Mouse (Mus musculus) Patski (cell line): ENCODE measurements around the gene Hdac4. TPM values are rescaled to one million over a fixed set of nuclear protein-coding genes. Genes with fewer than 3 reads are reported as not detected.

ENCODE experiments used
- ATAC-seq: fragments of 100-300 bp; one replicate; pipeline ENCODE4 v1.8.0; 2021
- CTCF ChIA-PET: fragments of 350-600 bp; sonication (Branson Sonifier 250); formaldehyde crosslinking; loops from one replicate; lab custom pipeline; 2022; ENCODE audit warnings: inconsistent platforms; lab: Charles Lee
- POLR2A ChIA-PET: fragments of 350-600 bp; sonication (Branson Sonifier 250); formaldehyde crosslinking; loops from one replicate; lab custom pipeline; 2022; ENCODE audit warnings: antibody characterized with exemption, inconsistent platforms; lab: Charles Lee
- DNase-seq: peaks from one replicate; pipeline ENCODE4 v3.0.0-alpha.2; 2011; ENCODE audit warnings: low read depth, low spot score
- H3K27me3 ChIP-seq: fragments of 371-371 bp; one replicate; pipeline ENCODE4 v1.5.1; 2021
- CTCF ChIP-seq: fragments of 100-300 bp; IDR thresholded peaks from one replicate; pipeline ENCODE4 v1.5.1; 2021
- in situ Hi-C: fragments of 300-500 bp; cut with MboI; formaldehyde crosslinking; loops from 3 replicates; pipeline ENCODE4 v1.11.1; 2018; ENCODE audit warnings: low pct_unique_long_range_greater_than_20kb, mixed read lengths
- polyA plus RNA-seq: library from polyadenylated mRNA; unstranded; gene quantifications from one replicate; pipeline ENCODE4 v1.2.3, GENCODE M21; 2021

The Hdac4 gene
- polyA plus RNA-seq, 1 experiment from 2014 or later: 15.0 TPM

- ATAC-seq: no peak
- in situ Hi-C loops: no loop called here
- DNase-seq: no peak
- TF ChIP-seq CTCF: no peak
- POLR2A ChIA-PET: no interaction called here
- no peaks in the 10 kb centered on the region for H3K27me3 ChIP-seq
- CTCF ChIA-PET: no interaction called here
Observed at GRCm38 (mm10) chr1:92103971-92104370, 91.5 kb downstream of the Hdac4 start.

GRCm38 (mm10) chr1:92103377-92103776, 92.1 kb downstream of the Hdac4 start:
- no peak for DNase-seq
- no peak for TF ChIP-seq CTCF
- H3K27me3 ChIP-seq: no peaks in the 10 kb centered on the region
- ATAC-seq: no peak
- ChIA-PET CTCF (no interaction called here), POLR2A (no interaction called here)
- in situ Hi-C loops: no loop called here

GRCm38 (mm10) chr1:92102825-92103224, 92.7 kb downstream of the Hdac4 start:
- no peaks in the 10 kb centered on the region for H3K27me3 ChIP-seq
- ATAC-seq: no peak
- in situ Hi-C loops: no loop called here
- no peak for DNase-seq
- TF ChIP-seq CTCF: no peak
- CTCF ChIA-PET: no interaction called here
- POLR2A ChIA-PET: no interaction called here

GRCm38 (mm10) chr1:92100371-92100891, 95.1 kb downstream of the Hdac4 start:
- ChIA-PET POLR2A (no interaction called here), CTCF (interaction anchor here (0.9 kb wide), 1 partner anchor 21 kb away, joined by 3 read pairs; no protein-coding TSS in a partner anchor)
- no peak for TF ChIP-seq CTCF
- in situ Hi-C loops: no loop called here
- no peaks in the 10 kb centered on the region for H3K27me3 ChIP-seq
- ATAC-seq (no peak), DNase-seq (no peak)

GRCm38 (mm10) chr1:92099964-92100363, 95.5 kb downstream of the Hdac4 start:
- H3K27me3 ChIP-seq: no peaks in the 10 kb centered on the region
- in situ Hi-C loops: no loop called here
- no peak for TF ChIP-seq CTCF
- ATAC-seq (no peak), DNase-seq (no peak)
- CTCF ChIA-PET: interaction anchor here (0.9 kb wide), 1 partner anchor 20 kb away, joined by 3 read pairs; no protein-coding TSS in a partner anchor
- POLR2A ChIA-PET: no interaction called here

- ChIA-PET CTCF (interaction anchor here (0.9 to 1.0 kb wide), 2 partner anchors 13 to 20 kb away, joined by 3 read pairs; no protein-coding TSS in a partner anchor), POLR2A (no interaction called here)
- in situ Hi-C loops: no loop called here
- DNase-seq: no peak
- H3K27me3 ChIP-seq: no peaks in the 10 kb centered on the region
- TF ChIP-seq CTCF: no peak
- ATAC-seq: no peak
Observed at GRCm38 (mm10) chr1:92099502-92099901, 96.0 kb downstream of the Hdac4 start.

GRCm38 (mm10) chr1:92098456-92098855, 97.0 kb downstream of the Hdac4 start:
- no peak for TF ChIP-seq CTCF
- POLR2A ChIA-PET: interaction anchor here (1.0 kb wide), 1 partner anchor 10 kb away, joined by 3 read pairs; no protein-coding TSS in a partner anchor
- in situ Hi-C loops: no loop called here
- ATAC-seq (no peak), DNase-seq (no peak)
- H3K27me3 ChIP-seq: no peaks in the 10 kb centered on the region
- CTCF ChIA-PET: interaction anchor here (1.0 kb wide), 1 partner anchor 12 kb away, joined by 3 read pairs; no protein-coding TSS in a partner anchor

- ATAC-seq: no peak
- no peak for TF ChIP-seq CTCF
- in situ Hi-C loops: no loop called here
- H3K27me3 ChIP-seq: no peaks in the 10 kb centered on the region
- DNase-seq: no peak
- ChIA-PET POLR2A (no interaction called here), CTCF (no interaction called here)
Observed at GRCm38 (mm10) chr1:92096991-92097525, 98.4 kb downstream of the Hdac4 start.

GRCm38 (mm10) chr1:92092286-92092685, 103.2 kb downstream of the Hdac4 start:
- no peak for ATAC-seq
- H3K27me3 ChIP-seq: no peaks in the 10 kb centered on the region
- ChIA-PET POLR2A (no interaction called here), CTCF (no interaction called here)
- DNase-seq: no peak
- no peak for TF ChIP-seq CTCF
- in situ Hi-C loops: no loop called here

GRCm38 (mm10) chr1:92087821-92088220, 107.7 kb downstream of the Hdac4 start:
- H3K27me3 ChIP-seq: no peaks in the 10 kb centered on the region
- ChIA-PET POLR2A (no interaction called here), CTCF (no interaction called here)
- DNase-seq (no peak), ATAC-seq (no peak)
- no peak for TF ChIP-seq CTCF
- in situ Hi-C loops: no loop called here

GRCm38 (mm10) chr1:92087343-92087742, 108.2 kb downstream of the Hdac4 start:
- CTCF ChIA-PET: interaction anchor here (0.8 to 1.0 kb wide), 2 partner anchors 12 to 25 kb away, joined by 3 read pairs; no protein-coding TSS in a partner anchor
- no peak for DNase-seq
- no peak for TF ChIP-seq CTCF
- in situ Hi-C loops: no loop called here
- no peaks in the 10 kb centered on the region for H3K27me3 ChIP-seq
- POLR2A ChIA-PET: no interaction called here
- no peak for ATAC-seq
